Mouse (Mus musculus): ENCODE measurements around the gene Cnnm2. TPM values are rescaled to one million over a fixed set of nuclear protein-coding genes. Genes with fewer than 3 reads are reported as not detected.

Gene Cnnm2
- polyA plus RNA-seq, 1 experiment from 2014 or later = 7.3 TPM

DNA sequence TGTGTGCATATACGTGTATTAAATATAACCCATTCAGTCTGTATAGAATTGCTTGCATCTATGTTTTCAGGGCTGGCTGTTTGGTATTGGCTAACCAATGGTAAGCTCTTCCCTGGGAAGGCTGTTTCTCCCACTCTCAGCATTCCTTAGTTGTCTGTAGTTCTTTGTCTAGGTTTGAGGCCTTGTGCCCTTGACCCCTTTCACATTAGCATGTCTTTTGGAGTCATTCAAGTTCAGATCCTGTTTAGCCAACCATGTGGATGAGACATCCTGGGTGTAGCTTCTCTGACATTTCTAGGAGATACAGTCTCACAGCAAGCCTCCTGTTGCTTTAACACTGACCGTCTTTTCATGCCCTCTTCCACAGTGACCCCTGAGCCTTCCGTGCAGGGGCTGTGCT lies 74.7 kb downstream of the Cnnm2 start:
- Histone ChIP-seq H3K27ac (replicated peaks) (no peak overlapping the region), H3K9me3 (no peaks in the 10 kb centered on the region), H3K36me3 (no peaks in the 10 kb centered on the region), H3K4me3 (no peak overlapping the region), H3K27me3 (no peaks in the 10 kb centered on the region), H3K4me2 (no peak overlapping the region), H3K9ac (no peak overlapping the region), H3K4me1 (replicated peaks) (0 out of 2 replicates have a peak, but pooled peaks cover 8% of the 10 kb centered on the region)
- ATAC-seq (ENCODE audit: low read depth) = no peak
- WGBS = 63% methylated on average over 3 of the region's 3 CpGs

DNA sequence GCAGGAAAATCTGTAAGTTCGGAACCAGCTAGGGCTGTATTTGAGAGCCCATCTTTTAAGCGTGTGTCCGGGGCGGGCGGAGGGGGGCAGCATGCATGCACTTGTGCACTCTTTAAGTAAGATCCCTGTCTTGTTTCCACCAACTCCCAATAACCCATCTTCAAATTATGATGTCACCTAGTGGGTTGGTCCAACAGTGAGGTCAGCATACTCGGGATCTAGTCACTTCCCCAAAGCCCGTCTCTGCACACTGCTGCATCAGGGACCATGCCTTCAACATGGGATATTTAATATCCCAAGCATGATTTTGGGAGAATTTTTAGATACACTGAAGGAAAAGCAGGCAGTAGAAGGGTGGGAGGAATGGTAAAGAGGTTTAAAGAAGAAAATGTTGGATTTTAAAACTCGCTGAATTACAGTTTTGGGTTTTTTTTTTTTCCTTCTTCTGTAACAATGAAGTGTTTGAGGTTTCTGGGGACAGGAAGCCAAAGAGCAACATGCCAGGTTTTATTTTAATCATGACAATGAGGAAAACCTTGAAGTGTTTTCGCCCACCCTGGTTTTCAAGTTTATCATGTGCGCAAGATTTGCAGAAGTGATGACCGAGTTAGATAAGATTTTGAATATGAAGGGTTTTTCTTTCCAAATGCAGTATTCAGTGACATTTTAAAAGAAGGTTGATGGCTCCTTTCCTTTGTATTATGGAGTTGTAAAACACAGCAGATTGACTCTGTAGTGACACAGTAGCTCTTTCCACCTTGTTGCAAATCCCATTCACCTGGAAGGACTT lies 76.1 kb downstream of the Cnnm2 start:
- WGBS = 91% methylated on average over 11 of the region's 11 CpGs
- H3K4me2 ChIP-seq = no peak overlapping the region
- ATAC-seq (ENCODE audit: low read depth) = no peak
- no peaks in the 10 kb centered on the region for H3K27me3 ChIP-seq
- 0 out of 2 replicates have a peak, but pooled peaks cover 8% of the 10 kb centered on the region for H3K4me1 ChIP-seq (replicated peaks)
- H3K9me3 ChIP-seq = no peaks in the 10 kb centered on the region
- no peak overlapping the region for H3K9ac ChIP-seq
- no peak overlapping the region for H3K27ac ChIP-seq (replicated peaks)
- no peak overlapping the region for H3K4me3 ChIP-seq
- H3K36me3 ChIP-seq = no peaks in the 10 kb centered on the region

DNA sequence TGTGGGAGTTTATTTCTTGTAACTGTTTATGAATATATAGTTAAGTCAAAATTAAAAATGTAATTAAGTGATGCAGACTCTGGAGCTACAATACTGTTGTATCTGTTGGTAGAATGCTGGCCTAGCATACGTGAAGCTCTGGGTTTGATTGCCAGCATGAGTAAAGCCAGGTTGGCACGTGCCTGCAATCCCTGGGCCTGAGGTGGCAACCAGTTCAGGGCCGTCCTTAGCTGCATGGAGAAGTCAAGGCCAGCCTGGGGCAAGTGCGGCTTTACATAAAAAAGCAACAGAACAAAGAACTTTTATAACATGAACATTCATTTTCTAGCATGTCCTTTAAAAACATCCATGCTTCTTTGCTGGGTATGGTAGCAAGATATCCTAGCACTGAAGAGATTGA lies 79.6 kb downstream of the Cnnm2 start:
- H3K9ac ChIP-seq = no peak overlapping the region
- H3K4me3 ChIP-seq = no peak overlapping the region
- H3K4me2 ChIP-seq = no peak overlapping the region
- no peaks in the 10 kb centered on the region for H3K27me3 ChIP-seq
- no peaks in the 10 kb centered on the region for H3K36me3 ChIP-seq
- H3K9me3 ChIP-seq = no peaks in the 10 kb centered on the region
- 86% methylated on average over 4 of the region's 4 CpGs for WGBS
- H3K4me1 ChIP-seq (replicated peaks) = peaks cover 16% of the 10 kb centered on the region
- no peak overlapping the region for H3K27ac ChIP-seq (replicated peaks)
- ATAC-seq (ENCODE audit: low read depth) = no peak

DNA sequence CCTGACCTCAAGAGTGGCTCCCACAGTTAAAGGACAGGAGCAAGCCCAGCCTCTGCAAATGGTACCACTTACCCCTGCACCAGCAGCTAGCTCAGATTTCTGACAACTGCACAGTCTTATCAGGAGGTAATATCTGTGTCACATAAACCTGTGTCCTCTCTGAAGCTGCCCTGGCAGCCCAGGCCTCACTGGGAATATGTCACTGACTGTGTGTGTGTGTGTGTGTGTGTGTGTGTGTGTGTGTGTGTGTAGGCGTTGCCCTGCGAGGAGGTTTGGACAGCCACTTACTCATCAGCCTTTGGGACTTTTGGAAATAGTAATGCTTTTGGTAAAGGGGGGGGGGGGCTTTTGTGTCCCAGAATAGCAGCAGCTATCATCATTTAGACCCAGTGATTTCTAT lies 81.6 kb downstream of the Cnnm2 start:
- ATAC-seq (ENCODE audit: low read depth) = no peak
- no peaks in the 10 kb centered on the region for H3K36me3 ChIP-seq
- H3K27me3 ChIP-seq = no peaks in the 10 kb centered on the region
- 96% methylated on average over 2 of the region's 2 CpGs for whole genome bisulfite sequencing
- no peak overlapping the region for H3K4me2 ChIP-seq
- H3K4me3 ChIP-seq = no peak overlapping the region
- no peak overlapping the region for H3K27ac ChIP-seq (replicated peaks)
- H3K9me3 ChIP-seq = no peaks in the 10 kb centered on the region
- H3K4me1 ChIP-seq (replicated peaks) = peaks cover 16% of the 10 kb centered on the region
- H3K9ac ChIP-seq = no peak overlapping the region

DNA sequence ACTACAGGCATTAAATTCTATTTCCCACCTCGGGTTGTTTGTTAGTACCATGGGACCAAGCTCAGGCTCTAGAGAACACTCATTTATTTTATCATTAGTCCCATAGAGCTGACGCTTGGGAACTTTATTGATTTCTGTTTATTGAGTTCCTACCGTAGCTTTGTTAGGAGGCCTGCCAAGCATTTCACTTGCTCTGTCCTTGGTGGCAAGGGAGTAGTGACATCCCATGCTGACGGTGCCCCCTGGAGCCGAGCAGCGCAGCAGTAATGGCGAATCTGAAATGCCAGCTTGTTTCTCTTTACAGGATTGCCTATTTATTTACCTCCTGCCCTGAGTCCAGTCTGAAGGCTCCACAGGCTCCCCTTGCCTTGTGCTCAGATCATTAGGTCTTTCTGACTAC lies 84.7 kb downstream of the Cnnm2 start:
- 70% methylated on average over 7 of the region's 7 CpGs for WGBS
- Histone ChIP-seq H3K27me3 (no peaks in the 10 kb centered on the region), H3K9ac (no peak overlapping the region), H3K36me3 (no peaks in the 10 kb centered on the region), H3K27ac (replicated peaks) (no peak overlapping the region), H3K9me3 (no peaks in the 10 kb centered on the region), H3K4me3 (no peak overlapping the region), H3K4me2 (no peak overlapping the region), H3K4me1 (replicated peaks) (peaks cover 9% of the 10 kb centered on the region)
- ATAC-seq (ENCODE audit: low read depth) = no peak

DNA sequence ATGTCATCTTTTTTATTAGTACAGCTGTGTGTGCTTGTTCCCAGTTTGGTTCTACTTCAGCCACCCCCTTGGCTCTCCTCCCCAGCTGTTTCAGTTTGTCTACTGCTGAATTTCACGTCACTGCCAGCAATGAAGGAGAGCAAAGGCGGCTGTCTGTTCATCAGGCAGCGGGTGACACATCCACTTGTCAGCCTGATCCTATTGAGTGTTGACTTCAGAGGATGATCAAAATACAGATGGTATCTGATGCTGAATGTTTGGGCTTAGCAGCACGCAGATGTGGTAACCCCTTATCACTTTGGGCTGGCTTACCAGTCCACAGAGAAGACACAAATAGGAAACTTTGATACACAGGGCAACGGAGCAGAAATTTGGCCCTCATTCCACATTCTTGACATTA lies 85.1 kb downstream of the Cnnm2 start:
- no peak overlapping the region for H3K4me3 ChIP-seq
- no peak overlapping the region for H3K9ac ChIP-seq
- H3K4me1 ChIP-seq (replicated peaks) = peaks cover 9% of the 10 kb centered on the region
- no peak overlapping the region for H3K4me2 ChIP-seq
- 83% methylated on average over 5 of the region's 5 CpGs for WGBS
- ATAC-seq (ENCODE audit: low read depth) = no peak
- H3K27me3 ChIP-seq = no peaks in the 10 kb centered on the region
- no peak overlapping the region for H3K27ac ChIP-seq (replicated peaks)
- H3K36me3 ChIP-seq = no peaks in the 10 kb centered on the region
- H3K9me3 ChIP-seq = no peaks in the 10 kb centered on the region

DNA sequence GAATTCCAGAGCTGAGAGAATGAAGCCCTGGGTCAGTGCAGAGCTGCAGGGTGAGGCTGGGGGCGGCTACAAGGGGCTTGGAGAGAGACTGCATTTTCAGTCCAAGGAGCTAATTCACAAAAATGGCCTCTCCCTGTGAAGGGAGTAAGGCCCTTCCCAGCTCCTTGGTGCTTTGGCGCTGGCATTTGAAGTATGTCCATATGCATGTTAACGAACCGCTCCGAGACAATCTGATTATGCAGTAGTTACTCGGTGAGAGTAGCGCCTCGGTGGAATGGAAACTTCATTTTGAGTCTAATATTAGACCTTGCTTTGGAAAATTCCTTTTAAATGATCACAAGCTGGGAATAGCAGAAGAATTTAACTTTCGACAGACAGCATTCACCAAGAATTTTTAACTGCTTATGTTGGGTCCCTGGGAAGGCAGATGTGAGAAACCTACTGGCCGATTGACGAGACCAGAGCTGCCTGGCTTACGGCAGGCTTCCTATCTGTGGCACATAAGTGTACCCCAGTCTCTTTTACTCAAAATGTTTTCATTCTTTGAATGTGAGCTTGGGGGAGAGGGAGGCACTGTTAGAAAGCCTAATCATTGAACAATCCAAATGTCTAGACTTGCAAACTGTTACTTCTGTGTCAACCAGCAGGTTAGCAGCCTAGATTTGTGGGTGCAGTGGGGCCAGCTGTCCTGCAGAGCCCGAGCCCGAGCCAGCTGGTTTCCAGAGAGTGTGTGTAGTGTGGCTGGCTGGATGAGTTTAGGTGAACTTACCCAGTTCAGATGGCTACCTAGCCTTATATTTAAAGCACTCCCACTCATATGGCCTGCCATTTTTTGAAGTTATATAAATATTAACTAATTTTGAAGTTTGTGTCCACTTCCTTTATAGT lies 87.2 kb downstream of the Cnnm2 start:
- Histone ChIP-seq H3K27me3 (no peaks in the 10 kb centered on the region), H3K9ac (no peak overlapping the region), H3K4me1 (replicated peaks) (peaks cover 9% of the 10 kb centered on the region), H3K9me3 (no peaks in the 10 kb centered on the region), H3K4me3 (no peak overlapping the region), H3K27ac (replicated peaks) (no peak overlapping the region), H3K4me2 (no peak overlapping the region), H3K36me3 (no peaks in the 10 kb centered on the region)
- no peak for ATAC-seq (ENCODE audit: low read depth)
- 80% methylated on average over 14 of the region's 14 CpGs for WGBS

DNA sequence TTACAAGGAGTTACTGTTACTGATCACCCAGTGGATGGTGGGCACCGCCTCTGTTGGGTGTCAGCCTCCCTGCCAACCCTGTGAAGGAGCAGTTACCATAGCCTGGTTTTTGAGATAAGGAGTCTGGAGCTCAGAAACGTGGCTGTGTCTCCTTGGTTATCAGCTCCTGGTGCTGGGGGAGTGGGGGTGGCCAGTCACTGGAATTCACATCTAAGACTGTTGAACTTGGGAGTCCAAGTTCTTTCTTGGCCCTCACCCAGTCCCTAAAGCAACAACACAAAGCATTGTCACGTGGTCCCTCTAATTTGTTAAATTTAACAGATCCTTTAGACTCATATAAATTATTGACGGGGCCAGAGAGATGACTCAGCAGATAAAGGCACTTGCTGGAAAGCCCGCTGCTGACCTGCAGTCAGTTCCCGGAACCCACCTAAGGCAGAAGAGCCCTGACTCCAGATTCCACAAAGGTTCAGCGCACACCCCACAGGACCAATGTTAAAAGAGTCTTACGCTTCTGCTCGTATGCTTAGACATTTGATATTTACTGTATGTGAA lies 88.1 kb downstream of the Cnnm2 start:
- H3K36me3 ChIP-seq = no peaks in the 10 kb centered on the region
- no peaks in the 10 kb centered on the region for H3K9me3 ChIP-seq
- H3K4me3 ChIP-seq = no peak overlapping the region
- no peak overlapping the region for H3K9ac ChIP-seq
- 78% methylated on average over 9 of the region's 9 CpGs for WGBS
- no peak overlapping the region for H3K4me2 ChIP-seq
- no peak for ATAC-seq (ENCODE audit: low read depth)
- H3K4me1 ChIP-seq (replicated peaks) = peaks cover 9% of the 10 kb centered on the region
- no peaks in the 10 kb centered on the region for H3K27me3 ChIP-seq
- H3K27ac ChIP-seq (replicated peaks) = no peak overlapping the region

DNA sequence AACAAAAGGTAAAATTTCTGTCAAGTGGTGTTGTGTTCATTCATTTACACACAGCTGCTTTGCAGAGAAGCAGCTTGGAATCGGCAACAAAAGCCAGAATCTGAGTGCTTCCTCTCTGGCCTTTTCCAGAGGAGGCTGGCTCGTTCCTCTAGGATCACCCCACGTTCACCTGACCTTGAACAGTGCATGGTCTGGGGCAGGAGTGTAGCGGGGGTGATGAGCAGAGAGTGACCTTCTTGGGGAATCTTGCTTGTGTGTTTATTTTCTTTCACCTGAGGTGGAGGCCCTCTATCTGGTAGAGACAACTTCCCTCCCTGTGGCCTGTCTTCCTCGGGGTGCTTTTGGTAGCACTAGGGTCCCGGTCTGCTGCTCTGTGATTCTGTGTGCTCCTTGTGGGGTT lies 94.8 kb downstream of the Cnnm2 start:
- H3K4me3 ChIP-seq = no peak overlapping the region
- H3K9ac ChIP-seq = peak overlapping the region; percentile 52
- H3K36me3 ChIP-seq = no peaks in the 10 kb centered on the region
- WGBS = 71% methylated on average over 6 of the region's 6 CpGs
- no peaks in the 10 kb centered on the region for H3K9me3 ChIP-seq
- peak overlapping the region; percentile 46 for H3K27ac ChIP-seq (replicated peaks)
- peak; percentile 47; the same call in 1 of the 2 replicates for ATAC-seq (ENCODE audit: low read depth)
- no peaks in the 10 kb centered on the region for H3K27me3 ChIP-seq
- H3K4me1 ChIP-seq (replicated peaks) = peaks cover 20% of the 10 kb centered on the region
- H3K4me2 ChIP-seq = 0 out of 2 replicates have a peak overlapping the region, but pooled peaks have one; percentile 4

DNA sequence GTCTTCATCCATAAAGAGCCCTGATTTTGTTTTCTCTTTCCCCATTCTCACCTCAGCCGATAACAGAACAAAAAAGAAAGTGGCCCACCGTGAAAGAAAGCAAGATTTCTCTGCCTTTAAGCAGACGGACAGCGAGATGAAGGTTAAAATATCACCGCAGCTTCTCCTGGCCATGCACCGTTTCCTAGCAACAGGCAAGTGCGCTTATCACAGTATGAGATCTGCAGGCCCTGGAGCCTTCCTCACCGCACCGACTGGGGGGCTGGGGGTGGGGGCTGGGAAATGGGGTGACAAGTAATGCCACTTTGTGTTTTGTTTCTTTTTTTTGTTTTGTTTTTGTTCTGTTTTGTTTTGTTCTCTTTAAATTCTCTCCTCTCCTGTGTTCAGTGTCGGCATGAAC lies 95.4 kb downstream of the Cnnm2 start:
- H3K9ac ChIP-seq = peak overlapping the region; percentile 52; the same call in 1 of the 2 replicates
- 14% methylated on average over 10 of the region's 10 CpGs for WGBS
- H3K4me1 ChIP-seq (replicated peaks) = peaks cover 20% of the 10 kb centered on the region
- no peaks in the 10 kb centered on the region for H3K36me3 ChIP-seq
- ATAC-seq (ENCODE audit: low read depth) = no peak
- H3K27me3 ChIP-seq = no peaks in the 10 kb centered on the region
- 0 out of 2 replicates have a peak overlapping the region, but pooled peaks have one; percentile 4 for H3K4me2 ChIP-seq
- peak overlapping the region; percentile 46 for H3K27ac ChIP-seq (replicated peaks)
- H3K9me3 ChIP-seq = no peaks in the 10 kb centered on the region
- H3K4me3 ChIP-seq = no peak overlapping the region

DNA sequence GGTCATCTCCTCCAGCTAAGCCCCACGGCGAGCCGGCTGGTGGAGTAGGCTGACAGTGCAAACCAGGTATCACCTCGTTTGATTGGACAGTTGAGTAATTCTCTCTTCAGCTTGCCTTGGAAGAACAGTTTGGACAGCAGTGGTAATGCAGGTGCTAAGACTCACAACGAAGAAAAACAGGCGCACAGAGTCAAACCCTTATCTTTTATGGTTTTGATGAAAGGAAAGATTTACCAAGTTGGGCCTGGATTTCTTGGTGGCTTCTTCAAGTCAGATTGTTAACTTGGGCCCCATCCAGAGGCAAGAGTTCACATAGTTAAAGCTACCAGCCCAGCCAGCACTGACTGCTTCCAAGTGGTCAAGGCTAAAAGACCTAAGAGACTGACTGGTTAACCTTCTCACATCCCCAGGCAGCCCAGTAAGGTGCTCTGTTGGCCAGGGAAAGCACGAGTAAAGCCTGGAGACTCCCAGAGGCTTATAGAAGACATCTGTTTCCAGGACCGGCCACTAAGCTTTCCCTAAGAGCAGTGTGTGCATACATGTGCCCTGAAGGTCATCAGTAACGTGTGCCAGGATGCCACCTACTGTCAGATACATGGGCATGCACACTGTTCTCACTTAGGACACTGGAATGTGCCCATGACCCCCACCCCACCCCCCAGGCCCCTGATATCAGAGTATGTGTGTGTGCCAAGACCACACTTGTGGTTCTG lies 96.0 kb downstream of the Cnnm2 start:
- Histone ChIP-seq H3K4me1 (replicated peaks) (peaks cover 20% of the 10 kb centered on the region), H3K27ac (replicated peaks) (no peak overlapping the region), H3K9ac (no peak overlapping the region), H3K4me2 (no peak overlapping the region), H3K36me3 (no peaks in the 10 kb centered on the region), H3K9me3 (no peaks in the 10 kb centered on the region), H3K4me3 (no peak overlapping the region), H3K27me3 (no peaks in the 10 kb centered on the region)
- whole genome bisulfite sequencing = 69% methylated on average over 9 of the region's 9 CpGs
- peak; percentile 43; the same call in 1 of the 2 replicates for ATAC-seq (ENCODE audit: low read depth)
